Mouse (Mus musculus) right cerebral cortex, postnatal 36 days (tissue): ENCODE measurements around the gene Misp.

Experiments
- DNase-seq, 2 experiments: peaks; one replicate each; pipeline ENCODE4 v3.0.0; 2022; ENCODE audit warnings: low spot score in 2 of 2, mixed read lengths in 1 of 2

The Misp gene

GRCm38 (mm10) chr10:79873715-79874289, 53.0 kb downstream of the Misp start:
- DNase-seq: no peak

GRCm38 (mm10) chr10:79874290-79874862, 53.6 kb downstream of the Misp start, which contains the start of the genes Prtn3 and Plppr3:
TSS of gene Prtn3 (plus strand) at chr10:79874476.
TSS of gene Plppr3 (minus strand) at chr10:79874634.
- DNase-seq: no peak

GRCm38 (mm10) chr10:79877174-79877573, 56.4 kb downstream of the Misp start:
- DNase-seq: no peak

GRCm38 (mm10) chr10:79877757-79878156, 57.0 kb downstream of the Misp start:
- no peak for DNase-seq

GRCm38 (mm10) chr10:79879527-79879926, 58.7 kb downstream of the Misp start:
- DNase-seq: no peak
